Mouse (Mus musculus): Measurements from ENCODE around the gene Fam122c. TPM values are rescaled to one million over a fixed set of nuclear protein-coding genes. Genes with fewer than 3 reads are reported as not detected.
"Not testable (repeated sequence)": the region's sequence is repeated elsewhere in the genome, so short reads cannot be mapped to it uniquely, and the experiment has no call there.

Gene Fam122c
- polyA plus RNA-seq, 1 experiment from 2014 or later, result not detected

- Histone ChIP-seq H3K27ac (no peak overlapping the region), H3K27me3 (peaks cover 8% of the 10 kb centered on the region), H3K9me3 (no peaks in the 10 kb centered on the region), H3K4me1 (replicated peaks) (no peaks in the 10 kb centered on the region), H3K36me3 (no peaks in the 10 kb centered on the region), H3K9ac (replicated peaks) (no peak overlapping the region), H3K4me2 (peak overlapping the region; percentile 41), H3K4me3 (replicated peaks) (peak overlapping the region; percentile 56)
- no peak for ATAC-seq (ENCODE audit: insufficient number of reproducible peaks, insufficient read depth, low FRiP score, low TSS enrichment, low read depth)
- 24% methylated on average over 10 of the region's 10 CpGs for WGBS
These were observed 3.2 kb upstream of the Fam122c start for GRCm38 (mm10) chrX:53270063-53270432.

DNA sequence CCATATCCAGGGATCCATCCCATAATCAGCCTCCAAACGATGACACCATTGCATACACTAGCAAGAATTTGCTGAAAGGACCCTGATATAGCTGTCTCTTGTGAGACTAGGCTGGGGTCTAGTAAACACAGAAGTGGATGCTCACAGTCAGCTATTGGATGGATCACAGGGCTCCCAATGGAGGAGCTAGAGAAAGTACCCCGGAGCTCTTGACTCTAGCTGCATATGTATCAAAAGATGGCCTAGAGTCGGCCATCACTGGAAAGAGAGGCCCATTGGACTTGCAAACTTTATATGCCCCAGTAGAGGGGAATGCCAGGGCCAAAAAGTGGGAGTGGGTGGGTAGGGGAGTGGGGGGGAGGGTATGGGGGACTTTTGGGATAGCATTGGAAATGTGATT, 1.6 kb upstream of the Fam122c start:
- not testable (repeated sequence) for H3K27ac ChIP-seq

GRCm38 (mm10) chrX:53287924-53288323, 14.7 kb downstream of the Fam122c start:
- Histone ChIP-seq H3K36me3 (no peaks in the 10 kb centered on the region), H3K4me2 (no peak overlapping the region), H3K9me3 (no peaks in the 10 kb centered on the region), H3K27ac (no peak overlapping the region), H3K4me3 (replicated peaks) (no peak overlapping the region), H3K27me3 (no peaks in the 10 kb centered on the region; the same call in 1 of the 2 replicates), H3K9ac (replicated peaks) (no peak overlapping the region), H3K4me1 (replicated peaks) (no peaks in the 10 kb centered on the region)
- ATAC-seq (ENCODE audit: insufficient number of reproducible peaks, insufficient read depth, low FRiP score, low TSS enrichment, low read depth), result no peak
- 73% methylated on average over 5 of the region's 5 CpGs for WGBS

More for the DNA sequence above, 1.6 kb upstream of the Fam122c start:
- H3K4me2 ChIP-seq; H3K4me3 ChIP-seq (replicated peaks); H3K4me1 ChIP-seq (replicated peaks); H3K27me3 ChIP-seq; H3K36me3 ChIP-seq; H3K9me3 ChIP-seq; ATAC-seq (ENCODE audit: insufficient number of reproducible peaks, insufficient read depth, low FRiP score, low TSS enrichment, low read depth); H3K9ac ChIP-seq (replicated peaks): not testable (repeated sequence)
- 86% methylated on average over 3 of the region's 3 CpGs for WGBS

- H3K27me3 ChIP-seq, result no peaks in the 10 kb centered on the region
- WGBS, result 70% methylated on average over 2 of the region's 2 CpGs
- no peak for ATAC-seq (ENCODE audit: insufficient number of reproducible peaks, insufficient read depth, low FRiP score, low TSS enrichment, low read depth)
These were observed 47.3 kb downstream of the Fam122c start for GRCm38 (mm10) chrX:53320564-53320963.

DNA sequence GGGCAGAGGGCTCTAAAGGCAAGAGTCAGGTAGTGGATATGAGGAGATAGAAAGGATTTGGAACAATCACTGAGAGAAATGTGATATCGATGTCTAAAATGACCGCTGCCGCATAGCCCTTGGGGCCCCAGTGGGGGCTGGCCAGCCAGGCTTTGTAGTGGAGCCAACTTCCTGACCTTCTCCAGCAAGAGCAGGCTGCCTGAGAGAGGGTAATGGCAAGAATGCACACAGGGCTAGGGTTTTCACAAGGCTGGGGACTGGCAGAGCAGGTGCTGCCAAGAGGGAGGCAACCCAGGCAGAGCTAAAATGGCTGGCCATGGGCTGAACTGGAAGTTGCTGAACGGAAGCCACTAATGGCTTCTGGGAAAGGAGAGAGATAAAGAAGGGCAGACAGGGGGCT, 47.9 kb downstream of the Fam122c start:
- 75% methylated on average over 4 of the region's 4 CpGs for WGBS
- no peaks in the 10 kb centered on the region for H3K9me3 ChIP-seq
- H3K27ac ChIP-seq, result no peak overlapping the region
- H3K4me1 ChIP-seq (replicated peaks), result no peaks in the 10 kb centered on the region
- H3K27me3 ChIP-seq, result no peaks in the 10 kb centered on the region
- no peaks in the 10 kb centered on the region for H3K36me3 ChIP-seq
- H3K4me3 ChIP-seq (replicated peaks), result no peak overlapping the region
- H3K4me2 ChIP-seq, result no peak overlapping the region
- H3K9ac ChIP-seq (replicated peaks), result no peak overlapping the region
- ATAC-seq (ENCODE audit: insufficient number of reproducible peaks, insufficient read depth, low FRiP score, low TSS enrichment, low read depth), result no peak

More at GRCm38 (mm10) chrX:53320564-53320963, 47.3 kb downstream of the Fam122c start:
- no peak overlapping the region for H3K9ac ChIP-seq (replicated peaks)
- H3K4me1 ChIP-seq (replicated peaks), result no peaks in the 10 kb centered on the region
- H3K4me2 ChIP-seq, result no peak overlapping the region
- no peaks in the 10 kb centered on the region for H3K9me3 ChIP-seq
- H3K27ac ChIP-seq, result no peak overlapping the region
- H3K36me3 ChIP-seq, result no peaks in the 10 kb centered on the region
- H3K4me3 ChIP-seq (replicated peaks), result no peak overlapping the region

DNA sequence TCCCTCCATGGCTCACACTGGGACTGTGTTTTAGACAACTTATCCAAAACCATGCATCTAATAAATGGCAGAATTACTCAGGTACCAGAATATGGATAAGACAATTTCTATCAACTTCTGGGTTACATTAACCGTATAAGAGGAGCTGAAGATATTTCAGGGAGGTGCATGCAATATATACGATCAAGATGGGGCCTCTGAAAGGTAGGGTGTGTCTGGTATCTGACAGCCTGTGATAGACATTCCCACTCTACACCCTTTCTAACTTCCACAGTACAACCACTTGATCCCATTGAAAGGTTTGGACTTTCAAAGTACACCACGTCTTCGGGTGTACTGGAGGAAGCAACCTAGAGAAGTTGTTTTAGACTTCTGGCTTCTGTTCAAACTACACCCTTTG, 57.2 kb downstream of the Fam122c start:
- no peak overlapping the region for H3K4me3 ChIP-seq (replicated peaks)
- H3K27ac ChIP-seq, result no peak overlapping the region
- H3K9ac ChIP-seq (replicated peaks), result no peak overlapping the region
- no peaks in the 10 kb centered on the region for H3K36me3 ChIP-seq
- WGBS, result 90% methylated on average over 4 of the region's 4 CpGs
- H3K27me3 ChIP-seq, result no peaks in the 10 kb centered on the region
- no peak for ATAC-seq (ENCODE audit: insufficient number of reproducible peaks, insufficient read depth, low FRiP score, low TSS enrichment, low read depth)
- no peaks in the 10 kb centered on the region for H3K4me1 ChIP-seq (replicated peaks)
- H3K9me3 ChIP-seq, result no peaks in the 10 kb centered on the region
- H3K4me2 ChIP-seq, result no peak overlapping the region

DNA sequence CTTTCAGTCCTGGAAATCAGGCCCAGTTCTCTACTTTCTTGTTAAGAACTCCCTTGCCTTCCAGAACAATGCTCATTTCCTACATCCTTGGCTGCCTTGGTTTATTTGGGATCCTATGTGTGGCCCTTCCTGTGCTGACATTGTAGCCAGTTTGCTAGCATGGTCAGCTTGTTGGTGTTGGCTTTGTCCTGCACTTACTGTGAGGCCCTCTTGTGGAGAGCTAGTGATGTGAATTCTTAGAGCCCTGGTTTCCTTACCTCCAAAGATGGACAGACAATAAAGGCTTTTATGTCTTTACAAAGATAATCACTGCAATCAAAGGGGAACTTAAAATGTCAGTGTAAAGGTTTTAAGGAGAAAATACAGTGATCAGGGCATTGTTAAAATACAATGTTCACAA, 64.1 kb downstream of the Fam122c start:
- no peaks in the 10 kb centered on the region for H3K27me3 ChIP-seq
- no peaks in the 10 kb centered on the region for H3K4me1 ChIP-seq (replicated peaks)
- no peaks in the 10 kb centered on the region for H3K9me3 ChIP-seq
- no peaks in the 10 kb centered on the region for H3K36me3 ChIP-seq
- H3K27ac ChIP-seq, result no peak overlapping the region
- H3K9ac ChIP-seq (replicated peaks), result no peak overlapping the region
- H3K4me3 ChIP-seq (replicated peaks), result no peak overlapping the region
- ATAC-seq (ENCODE audit: insufficient number of reproducible peaks, insufficient read depth, low FRiP score, low TSS enrichment, low read depth), result no peak
- H3K4me2 ChIP-seq, result no peak overlapping the region

DNA sequence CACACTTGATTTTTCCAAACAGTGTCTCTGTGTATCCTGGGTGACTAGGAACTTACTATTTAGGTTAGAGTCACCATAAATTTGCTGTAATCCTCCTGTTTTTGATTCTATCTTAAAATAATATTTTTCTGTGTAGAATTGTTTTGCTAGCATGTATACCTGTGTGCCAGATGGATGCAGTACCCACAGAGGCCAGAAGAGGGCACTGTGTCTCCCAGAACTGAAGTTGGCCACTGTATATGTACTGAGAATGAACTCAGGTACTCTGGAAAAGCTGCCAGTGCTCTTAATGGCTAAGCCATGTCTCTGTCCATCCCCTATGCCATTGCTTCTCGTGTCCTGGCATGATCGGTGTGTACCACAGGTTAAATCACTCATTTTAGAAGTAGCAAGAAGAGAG, 68.3 kb downstream of the Fam122c start:
- WGBS, result 57% methylated on average over 2 of the region's 2 CpGs
- ATAC-seq (ENCODE audit: insufficient number of reproducible peaks, insufficient read depth, low FRiP score, low TSS enrichment, low read depth), result no peak
- Histone ChIP-seq H3K27me3 (no peaks in the 10 kb centered on the region), H3K4me2 (no peak overlapping the region), H3K4me3 (replicated peaks) (no peak overlapping the region), H3K27ac (no peak overlapping the region), H3K9me3 (no peaks in the 10 kb centered on the region), H3K4me1 (replicated peaks) (no peaks in the 10 kb centered on the region), H3K9ac (replicated peaks) (no peak overlapping the region), H3K36me3 (no peaks in the 10 kb centered on the region)

- no peak for ATAC-seq (ENCODE audit: insufficient number of reproducible peaks, insufficient read depth, low FRiP score, low TSS enrichment, low read depth)
- no peak overlapping the region for H3K27ac ChIP-seq
- H3K9ac ChIP-seq (replicated peaks), result no peak overlapping the region
- no peaks in the 10 kb centered on the region for H3K27me3 ChIP-seq
- no peaks in the 10 kb centered on the region for H3K4me1 ChIP-seq (replicated peaks)
- no peaks in the 10 kb centered on the region for H3K9me3 ChIP-seq
- WGBS, result 88% methylated on average over 4 of the region's 4 CpGs
- peaks cover 17% of the 10 kb centered on the region for H3K36me3 ChIP-seq
- no peak overlapping the region for H3K4me3 ChIP-seq (replicated peaks)
- no peak overlapping the region for H3K4me2 ChIP-seq
These were observed 75.2 kb downstream of the Fam122c start for GRCm38 (mm10) chrX:53348374-53348773.

DNA sequence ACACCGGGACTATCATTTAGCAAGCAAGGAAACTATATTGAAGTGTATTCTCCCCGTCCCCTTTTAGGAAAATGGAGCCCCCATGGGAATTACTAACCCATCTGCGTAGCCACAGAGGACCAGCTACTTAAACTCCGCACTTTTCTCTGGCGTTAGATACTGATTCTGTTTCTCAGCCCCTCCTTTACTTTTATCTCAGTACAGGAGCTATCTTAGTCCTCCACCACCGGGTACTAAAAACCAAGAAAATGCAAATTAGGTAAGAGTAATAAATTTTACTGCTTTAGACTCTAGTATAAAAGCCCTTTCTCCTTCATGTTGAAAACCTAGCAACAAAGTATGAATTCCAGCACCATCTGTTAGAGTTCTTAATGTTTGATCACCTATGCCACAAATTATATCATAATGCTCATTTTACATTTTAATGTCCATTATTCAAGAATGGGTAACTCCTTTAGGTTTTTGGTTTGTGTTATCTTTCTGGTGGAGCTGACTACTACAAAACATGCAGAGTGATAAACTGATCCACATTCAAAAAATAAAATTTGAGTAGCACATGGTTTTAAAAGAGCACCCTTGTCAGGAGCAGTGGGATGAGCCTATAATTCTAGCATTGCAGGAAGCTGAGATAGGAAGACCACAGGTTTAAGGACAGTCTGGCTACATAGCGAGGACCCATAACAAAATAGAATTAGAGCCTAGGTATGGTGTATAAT, 91.6 kb downstream of the Fam122c start:
- H3K9me3 ChIP-seq, result no peaks in the 10 kb centered on the region
- H3K9ac ChIP-seq (replicated peaks), result no peak overlapping the region
- no peak overlapping the region for H3K4me2 ChIP-seq
- H3K4me1 ChIP-seq (replicated peaks), result 0 out of 2 replicates have a peak, but pooled peaks cover 5% of the 10 kb centered on the region
- no peaks in the 10 kb centered on the region for H3K36me3 ChIP-seq
- H3K27ac ChIP-seq, result no peak overlapping the region
- no peak overlapping the region for H3K4me3 ChIP-seq (replicated peaks)
- H3K27me3 ChIP-seq, result no peaks in the 10 kb centered on the region
- ATAC-seq (ENCODE audit: insufficient number of reproducible peaks, insufficient read depth, low FRiP score, low TSS enrichment, low read depth), result no peak
- 65% methylated on average over 7 of the region's 7 CpGs for WGBS

DNA sequence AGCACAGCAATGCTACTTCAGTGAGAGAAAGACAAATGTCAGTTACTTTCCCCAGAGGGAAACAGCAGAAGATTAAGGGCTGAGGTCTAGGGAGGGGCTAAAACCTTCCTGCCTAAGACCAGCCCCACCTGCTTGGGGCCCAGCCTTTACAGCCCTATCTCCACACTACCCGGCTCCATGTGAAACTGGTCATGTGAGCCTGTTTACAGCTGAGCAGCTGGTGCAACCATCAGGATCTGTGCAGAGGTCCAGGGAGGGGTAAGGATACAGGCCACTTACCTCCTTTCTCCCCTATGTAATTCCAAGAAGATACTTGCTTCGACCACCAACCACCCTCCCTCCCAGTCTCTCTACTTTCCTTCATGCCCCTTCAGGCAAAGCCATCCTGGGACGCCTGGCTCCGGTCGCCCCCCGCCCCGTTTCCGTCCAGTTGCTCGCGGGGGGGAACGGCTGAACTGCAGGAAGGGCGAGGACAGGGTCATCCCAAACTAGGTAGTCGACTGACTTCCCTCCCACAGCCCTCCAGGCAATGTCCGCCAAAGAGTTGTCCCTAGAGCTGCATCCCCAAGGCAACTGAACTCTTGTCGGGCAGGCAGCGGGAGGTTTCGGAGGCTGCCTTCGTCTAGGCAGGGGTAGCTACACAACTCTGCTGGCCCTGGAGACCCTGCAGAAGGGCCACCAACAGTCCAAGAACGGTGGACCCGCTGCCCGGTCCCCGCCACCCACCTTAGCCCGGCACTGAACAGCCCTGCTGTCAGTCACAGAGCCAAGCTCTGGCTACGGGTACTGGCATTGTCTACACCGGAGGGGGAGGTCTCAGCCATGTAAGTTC, 96.5 kb downstream of the Fam122c start:
- peak overlapping the region; percentile 81 for H3K27ac ChIP-seq
- 0 out of 2 replicates have a peak, but pooled peaks cover 5% of the 10 kb centered on the region for H3K4me1 ChIP-seq (replicated peaks)
- peak overlapping the region; percentile 62 for H3K4me2 ChIP-seq
- peak overlapping the region; percentile 54 for H3K4me3 ChIP-seq (replicated peaks)
- H3K9ac ChIP-seq (replicated peaks), result peak overlapping the region; percentile 69
- peak; percentile 88 for ATAC-seq (ENCODE audit: insufficient number of reproducible peaks, insufficient read depth, low FRiP score, low TSS enrichment, low read depth)
- no peaks in the 10 kb centered on the region for H3K36me3 ChIP-seq
- H3K9me3 ChIP-seq, result no peaks in the 10 kb centered on the region
- 23% methylated on average over 25 of the region's 25 CpGs for WGBS
- H3K27me3 ChIP-seq, result no peaks in the 10 kb centered on the region; the same call in 1 of the 2 replicates
